ENCODE assay signal across 11 mouse cellular contexts in genomic region chr4:106785345-106785744, GRCm38 (mm10). TPM values are rescaled to one million over a fixed set of nuclear protein-coding genes. Genes with fewer than 3 reads are reported as not detected.
A peak's percentile ranks its signal among the peaks of the same experiment; 100 is the strongest.
DNase-seq lines count a peak whose midpoint lies in the region; ATAC-seq and TF ChIP-seq lines count a peak whose summit lies in the region.
"Had no signal": no experiment of that assay in that cellular context is flagged by ENCODE, and none has a peak within 500 bp of the region (broad histone marks: within the 10 kb centered on the region; RNA-seq: fewer than 3 reads in every experiment).

No protein-coding gene starts in this region.

- H3K9me3 ChIP-seq in heart, embryonic 12.5 days (replicated peaks) = no peaks in the 10 kb centered on the region
- no peaks in the 10 kb centered on the region for H3K9me3 ChIP-seq in hindbrain, embryonic 10.5 days
- H3K9me3 ChIP-seq in midbrain, embryonic 10.5 days (replicated peaks) = no peaks in the 10 kb centered on the region

- no peak for ATAC-seq in heart, embryonic 12.5 days (ENCODE audit: insufficient number of reproducible peaks, low FRiP score)

- H3K36me3 ChIP-seq in heart, embryonic 12.5 days = no peaks in the 10 kb centered on the region
- no peaks in the 10 kb centered on the region for H3K36me3 ChIP-seq in hindbrain, embryonic 10.5 days
- H3K36me3 ChIP-seq in midbrain, embryonic 10.5 days = no peaks in the 10 kb centered on the region

- peaks cover 72% of the 10 kb centered on the region for H3K4me1 ChIP-seq in heart, embryonic 12.5 days (replicated peaks)
- H3K4me1 ChIP-seq in cortical plate, adult 2 months (ENCODE audit: control insufficient read depth, insufficient read depth, low read length) = peaks cover 15% of the 10 kb centered on the region
- H3K4me1 ChIP-seq in hindbrain, embryonic 10.5 days (replicated peaks) = peaks cover 81% of the 10 kb centered on the region
- H3K4me1 ChIP-seq in midbrain, embryonic 10.5 days = peaks cover 67% of the 10 kb centered on the region

- TF ChIP-seq CTCF in cortical plate, adult 2 months (IDR thresholded peaks at IDR 0.05; ENCODE audit: extremely low read depth, insufficient read depth, low read length) = no peak

- intact Hi-C loops in heart, postnatal 36 days (cut with DNase I) = no loop called here
- intact Hi-C loops in gastrocnemius, postnatal 36 days (cut with DNase I) = no loop called here

- TF ChIP-seq POLR2A in cortical plate, adult 2 months (IDR thresholded peaks at IDR 0.05; ENCODE audit: extremely low read depth, insufficient read depth, low read length) = no peak

- peak overlapping the region; percentile 93 for H3K27ac ChIP-seq in heart, embryonic 12.5 days (ENCODE audit: poor library complexity, severe bottlenecking)
- H3K27ac ChIP-seq in cortical plate, adult 2 months (ENCODE audit: insufficient read depth, low read length) = 0 out of 2 replicates have a peak overlapping the region, but pooled peaks have one; percentile 19
- peak overlapping the region; percentile 89 for H3K27ac ChIP-seq in hindbrain, embryonic 10.5 days
- H3K27ac ChIP-seq in midbrain, embryonic 10.5 days (replicated peaks) = peak overlapping the region; percentile 87

- no peak overlapping the region for H3K4me2 ChIP-seq in heart, embryonic 12.5 days

- no peak overlapping the region for H3K9ac ChIP-seq in heart, embryonic 12.5 days

- WGBS in heart, embryonic 12.5 days = 70% methylated on average over 7 of the region's 7 CpGs
- 45% methylated on average over 7 of the region's 7 CpGs for WGBS in hindbrain, embryonic 10.5 days
- 58% methylated on average over 7 of the region's 7 CpGs for WGBS in midbrain, embryonic 10.5 days

- H3K4me3 ChIP-seq in heart, embryonic 12.5 days = no peak overlapping the region
- no peak overlapping the region for H3K4me3 ChIP-seq in cortical plate, adult 2 months (ENCODE audit: insufficient read depth, low read length)
- no peak overlapping the region for H3K4me3 ChIP-seq in hindbrain, embryonic 10.5 days
- H3K4me3 ChIP-seq in midbrain, embryonic 10.5 days = no peak overlapping the region

- no peaks in the 10 kb centered on the region for H3K27me3 ChIP-seq in heart, embryonic 12.5 days (replicated peaks)
- H3K27me3 ChIP-seq in hindbrain, embryonic 10.5 days (ENCODE audit: insufficient read depth, poor library complexity, severe bottlenecking) = peaks cover 23% of the 10 kb centered on the region; the same call in 1 of the 2 replicates
- peaks cover 5% of the 10 kb centered on the region for H3K27me3 ChIP-seq in midbrain, embryonic 10.5 days (ENCODE audit: low read depth, poor library complexity, severe bottlenecking)

- DNase-seq in heart, postnatal 36 days = no peak
- DNase-seq in hindbrain, embryonic 10.5 days (ENCODE audit: low spot score) = no peak
- no peak for DNase-seq in midbrain, embryonic 10.5 days (ENCODE audit: low spot score)
- no peak for DNase-seq in gastrocnemius, postnatal 36 days
- DNase-seq in spleen, postnatal 14 days (ENCODE audit: low spot score in 2 of 2) = no peak
- no peak for DNase-seq in cerebellum, postnatal 25 days

RNA-seq across cellular contexts. Expression of gene Acot11, which starts 19.5 kb away (rescaled TPM):
- 4.1 and 5.6 TPM in 2 replicates for polyA plus RNA-seq in heart, embryonic 12.5 days (2016; fragmentation: Nextera tagmentation; extraction: Ambion mirVana)
- 10 to 100 TPM; 34.3 to 39.8 TPM for total RNA-seq in heart, postnatal 36 days (2021)
- polyA plus RNA-seq in cortical plate, adult 2 months (2012; rRNA removed) = 21.9 and 23.9 TPM in 2 replicates
- 1.8 and 2.2 TPM in 2 replicates for polyA plus RNA-seq in hindbrain, embryonic 10.5 days (2016; fragmentation: Nextera tagmentation; extraction: Ambion mirVana)
- polyA plus RNA-seq in midbrain, embryonic 10.5 days (2016; fragmentation: Nextera tagmentation; extraction: Ambion mirVana) = 2.0 and 2.2 TPM in 2 replicates
- total RNA-seq in gastrocnemius, postnatal 36 days (2021) = 1 to 10 TPM; 7.9 to 9.5 TPM

RNA-seq across cellular contexts. Expression of gene Fam151a, which starts 51.7 kb away (rescaled TPM):
- 0.13 TPM in 1 of 2 replicates, not detected in the other for polyA plus RNA-seq in heart, embryonic 12.5 days (2016; fragmentation: Nextera tagmentation; extraction: Ambion mirVana)
- total RNA-seq in heart, postnatal 36 days (2021) = under 1 TPM; 0.27 to 0.86 TPM
- polyA plus RNA-seq in cortical plate, adult 2 months (2012; rRNA removed) = 0.06 TPM in 1 of 2 replicates, not detected in the other
- polyA plus RNA-seq in hindbrain, embryonic 10.5 days (2016; fragmentation: Nextera tagmentation; extraction: Ambion mirVana) = not detected in 2 replicates
- not detected in 2 replicates for polyA plus RNA-seq in midbrain, embryonic 10.5 days (2016; fragmentation: Nextera tagmentation; extraction: Ambion mirVana)
- total RNA-seq in gastrocnemius, postnatal 36 days (2021) = not detected
- total RNA-seq: left cerebral cortex, adult 18-20 months; neutrophil, adult 5-6 weeks had no signal
- polyA plus RNA-seq: C2C12 had no signal

RNA-seq across cellular contexts. Expression of gene Mroh7, which starts 54.6 kb away (rescaled TPM):
- 0.35 and 0.80 TPM in 2 replicates for polyA plus RNA-seq in heart, embryonic 12.5 days (2016; fragmentation: Nextera tagmentation; extraction: Ambion mirVana)
- under 1 TPM; 0.08 to 0.27 TPM for total RNA-seq in heart, postnatal 36 days (2021)
- polyA plus RNA-seq in cortical plate, adult 2 months (2012; rRNA removed) = 9.5 and 9.7 TPM in 2 replicates
- not detected in 2 replicates for polyA plus RNA-seq in hindbrain, embryonic 10.5 days (2016; fragmentation: Nextera tagmentation; extraction: Ambion mirVana)
- 0.04 and 0.05 TPM in 2 replicates for polyA plus RNA-seq in midbrain, embryonic 10.5 days (2016; fragmentation: Nextera tagmentation; extraction: Ambion mirVana)
- under 1 TPM; 0.47 to 0.64 TPM for total RNA-seq in gastrocnemius, postnatal 36 days (2021)
- total RNA-seq: neutrophil, adult 5-6 weeks had no signal
- polyA plus RNA-seq: C2C12 had no signal

Comparison
In these comparisons a context has a peak if more than half of its experiments do, and no peak if none do; other contexts are left out.
1. H3K27ac ChIP-seq: peak in every context shown above with its lines; median percentile 93 in heart, embryonic 12.5 days; 89 in hindbrain, embryonic 10.5 days; 87 in midbrain, embryonic 10.5 days; 19 in cortical plate, adult 2 months.